Mouse (Mus musculus) spleen, adult 2 months (tissue): Measurements from ENCODE around the gene Gpr174.

Experiments used
- CTCF ChIP-seq: fragments of 200-500 bp; IDR thresholded peaks from 2 replicates; pipeline ENCODE4 v1.5.1; 2011; ENCODE audit warnings: mild to moderate bottlenecking, inconsistent platforms; ENCODE audit not compliant: insufficient read depth, insufficient read length, insufficient replicate concordance; ENCODE audit errors: extremely low read depth
- POLR2A ChIP-seq: fragments of 200-500 bp; IDR thresholded peaks from 2 replicates; pipeline ENCODE4 v1.6.1; 2011; ENCODE audit warnings: low read depth, low read length, inconsistent platforms

GRCm38 (mm10) chrX:107234655-107235054 is 21.0 kb upstream of the Gpr174 start:
- no peak for TF ChIP-seq CTCF
- TF ChIP-seq POLR2A: no peak
